Mouse (Mus musculus): ENCODE measurements around the gene Map3k11. TPM values are rescaled to one million over a fixed set of nuclear protein-coding genes. Genes with fewer than 3 reads are reported as not detected.
A peak's percentile ranks its signal among the peaks of the same experiment; 100 is the strongest.

Map3k11 gene
- polyA plus RNA-seq, 2 experiments: 20.7 to 30.1 TPM

DNA sequence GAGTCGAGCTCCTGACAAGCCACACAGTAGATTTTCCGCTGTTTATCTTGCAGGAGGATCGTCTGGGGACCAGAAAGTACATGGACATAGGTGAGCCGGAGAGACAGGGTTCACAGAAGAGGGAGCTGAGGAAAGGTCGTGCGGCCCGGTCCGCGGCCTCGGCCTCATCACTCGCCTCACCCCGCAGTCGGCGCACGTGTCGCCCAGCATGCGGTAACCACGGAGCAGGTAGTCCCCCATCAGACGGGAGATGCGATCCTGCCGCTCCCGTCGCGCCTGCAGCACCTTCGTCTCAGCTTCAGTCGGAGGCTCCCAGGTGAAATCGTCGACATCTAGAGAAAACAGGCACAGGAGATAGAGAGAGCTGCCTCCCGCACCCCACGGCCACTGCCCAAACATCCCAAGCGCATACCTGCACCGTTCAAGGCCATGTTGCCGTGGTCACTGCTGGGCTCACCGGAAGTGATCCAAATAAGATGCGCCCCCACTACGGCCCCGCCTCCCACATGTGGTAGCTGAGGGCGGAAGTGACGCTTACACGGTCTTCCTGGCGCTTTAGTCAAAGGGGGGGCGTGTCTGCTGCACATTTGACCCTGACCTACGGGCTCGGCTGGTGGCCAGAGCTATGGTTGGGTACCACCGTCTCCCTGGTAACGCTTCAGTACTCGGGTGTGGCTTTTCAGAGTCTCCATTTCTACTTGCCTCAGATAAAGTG, 42.9 kb downstream of the Map3k11 start:
- peak overlapping the region; percentile 80 for H3K4me3 ChIP-seq (replicated peaks; ENCODE audit: low read length)
- peak overlapping the region; percentile 70 for H3K9ac ChIP-seq (ENCODE audit: low read depth, low read length, severe bottlenecking)
- H3K36me3 ChIP-seq (ENCODE audit: control insufficient read depth, insufficient read depth, low read length): peaks cover 8% of the 10 kb centered on the region
- H3K4me1 ChIP-seq (ENCODE audit: control insufficient read depth, insufficient read depth, low read length): peaks cover 30% of the 10 kb centered on the region
- no peaks in the 10 kb centered on the region for H3K9me3 ChIP-seq (ENCODE audit: control insufficient read depth, low read length)
- peak; percentile 97 for DNase-seq (ENCODE audit: low spot score)
- 3% methylated on average over 47 of the region's 47 CpGs for WGBS
- no peak for TF ChIP-seq POLR2A (IDR thresholded peaks at IDR 0.05; ENCODE audit: borderline replicate concordance, extremely low read depth, insufficient read depth, insufficient read length)
- peak; percentile 85 for ATAC-seq (ENCODE audit: low FRiP score, low read depth)
- H3K4me2 ChIP-seq (replicated peaks; ENCODE audit: low read depth, low read length, severe bottlenecking): peak overlapping the region; percentile 93
- H3K27me3 ChIP-seq (ENCODE audit: control insufficient read depth, insufficient read depth, low read length): no peaks in the 10 kb centered on the region
- H3K27ac ChIP-seq (replicated peaks; ENCODE audit: low read depth, low read length): 0 out of 2 replicates have a peak overlapping the region, but pooled peaks have one; percentile 19

DNA sequence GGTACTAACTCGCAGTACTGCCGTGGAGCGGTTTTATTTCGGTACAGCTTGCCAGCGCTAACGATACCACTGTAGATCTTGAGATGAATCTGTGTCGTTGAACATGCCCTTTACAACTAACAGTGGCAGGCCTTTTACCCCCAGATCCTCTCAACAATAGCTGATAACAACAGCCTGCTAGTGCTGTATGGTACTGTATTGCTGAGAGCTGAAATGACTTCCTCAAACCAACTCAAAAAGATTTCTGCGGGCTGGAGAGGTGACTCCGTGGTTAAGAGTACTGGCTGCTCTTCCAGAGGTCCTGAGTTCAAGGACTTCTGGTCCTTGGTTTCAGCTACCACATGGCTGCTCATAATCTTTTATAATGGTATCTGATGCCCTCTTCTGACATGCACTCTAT, 45.8 kb downstream of the Map3k11 start:
- no peak for TF ChIP-seq POLR2A (IDR thresholded peaks at IDR 0.05; ENCODE audit: borderline replicate concordance, extremely low read depth, insufficient read depth, insufficient read length)
- no peak overlapping the region for H3K4me2 ChIP-seq (replicated peaks; ENCODE audit: low read depth, low read length, severe bottlenecking)
- 77% methylated on average over 9 of the region's 9 CpGs for WGBS
- H3K27ac ChIP-seq (replicated peaks; ENCODE audit: low read depth, low read length): no peak overlapping the region
- H3K9me3 ChIP-seq (ENCODE audit: control insufficient read depth, low read length): no peaks in the 10 kb centered on the region
- DNase-seq (ENCODE audit: low spot score) (no peak), ATAC-seq (ENCODE audit: low FRiP score, low read depth) (no peak)
- H3K4me3 ChIP-seq (replicated peaks; ENCODE audit: low read length): no peak overlapping the region
- no peaks in the 10 kb centered on the region for H3K27me3 ChIP-seq (ENCODE audit: control insufficient read depth, insufficient read depth, low read length)
- peaks cover 8% of the 10 kb centered on the region for H3K36me3 ChIP-seq (ENCODE audit: control insufficient read depth, insufficient read depth, low read length)
- H3K4me1 ChIP-seq (ENCODE audit: control insufficient read depth, insufficient read depth, low read length): peaks cover 12% of the 10 kb centered on the region
- H3K9ac ChIP-seq (ENCODE audit: low read depth, low read length, severe bottlenecking): no peak overlapping the region

DNA sequence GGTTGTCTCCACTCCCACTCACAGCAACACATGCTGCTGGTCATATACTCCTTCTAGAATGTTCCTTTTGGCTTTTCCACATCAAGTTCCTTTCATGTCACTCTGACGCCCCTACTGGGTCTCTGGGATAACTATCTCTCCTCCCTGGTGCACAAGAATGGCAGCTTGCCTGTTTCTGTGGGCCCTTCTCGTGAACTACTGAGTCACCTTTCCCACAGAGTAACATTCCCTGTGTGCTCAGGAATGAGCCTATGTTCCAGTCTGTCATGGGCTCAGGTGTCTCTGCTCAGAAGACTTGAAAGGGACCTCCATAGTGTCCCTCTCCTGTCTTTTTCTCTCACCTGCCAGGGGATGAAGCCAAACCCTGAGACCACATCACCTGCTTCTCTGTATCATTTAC, 50.9 kb downstream of the Map3k11 start:
- no peak for ATAC-seq (ENCODE audit: low FRiP score, low read depth)
- TF ChIP-seq POLR2A (IDR thresholded peaks at IDR 0.05; ENCODE audit: borderline replicate concordance, extremely low read depth, insufficient read depth, insufficient read length): no peak

DNA sequence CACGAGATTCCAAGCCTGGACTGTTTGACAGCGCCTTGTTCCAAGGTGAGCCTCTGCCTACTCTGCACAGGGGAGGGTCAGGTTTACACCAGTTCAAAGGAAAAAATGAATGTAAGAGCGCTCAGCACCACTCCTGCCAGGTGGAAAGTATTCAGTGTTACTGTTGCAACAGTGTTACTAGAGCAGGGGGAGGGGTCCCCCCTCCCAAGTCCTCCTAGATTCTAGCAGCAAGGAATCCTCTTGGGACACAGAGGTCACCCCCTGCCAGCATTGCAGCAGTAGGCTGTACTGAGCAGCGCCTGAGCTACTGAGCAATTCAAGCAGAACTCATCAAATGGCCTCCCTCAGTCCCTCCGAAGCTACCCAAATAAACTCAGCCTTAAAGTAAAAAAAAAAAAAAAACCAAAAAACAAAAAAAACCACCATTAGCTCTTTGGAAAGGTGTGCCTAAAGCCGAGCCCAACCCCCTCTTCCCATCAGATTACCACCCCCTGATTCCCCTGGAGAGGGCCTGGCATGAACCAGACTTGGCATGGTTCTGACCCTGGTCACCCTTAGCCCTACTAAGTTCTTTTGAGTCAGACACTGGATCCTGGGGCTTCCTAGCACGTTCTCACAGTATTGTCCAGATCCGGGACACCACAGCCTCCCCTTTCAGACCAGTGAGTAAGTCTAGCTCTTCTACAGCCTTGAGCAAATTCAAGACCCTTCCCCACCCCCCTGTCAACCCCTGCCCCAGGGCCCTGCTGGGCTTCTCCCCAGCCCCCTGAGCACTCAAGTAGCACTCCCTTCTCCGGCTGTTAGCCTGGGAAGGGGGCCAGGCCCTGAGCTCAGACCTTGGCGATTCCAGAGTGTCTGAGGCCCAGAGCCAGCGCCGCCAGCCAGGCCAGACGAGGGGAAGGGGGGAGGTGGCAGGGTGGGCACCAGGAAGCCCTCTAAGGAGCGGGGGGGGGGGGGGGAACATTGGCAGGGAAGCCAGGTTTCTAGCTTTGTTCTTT, 52.1 kb downstream of the Map3k11 start, which contains the start of gene Ltbp3:
TSS of gene Ltbp3 (plus strand) at position 585 of the 998 bp plus-strand sequence.
- H3K27ac ChIP-seq (replicated peaks; ENCODE audit: low read depth, low read length): peak within 1 kb of the TSS; percentile 96
- peak within 1 kb of the TSS; percentile 89 for H3K4me3 ChIP-seq (replicated peaks; ENCODE audit: low read length)
- H3K4me1 ChIP-seq (ENCODE audit: control insufficient read depth, insufficient read depth, low read length): peaks cover 44% of the 10 kb centered on the region
- peak within 1 kb of the TSS; percentile 90 for H3K9ac ChIP-seq (ENCODE audit: low read depth, low read length, severe bottlenecking)
- H3K9me3 ChIP-seq (ENCODE audit: control insufficient read depth, low read length): no peaks in the 10 kb centered on the region
- no peak for TF ChIP-seq POLR2A (IDR thresholded peaks at IDR 0.05; ENCODE audit: borderline replicate concordance, extremely low read depth, insufficient read depth, insufficient read length)
- H3K4me2 ChIP-seq (replicated peaks; ENCODE audit: low read depth, low read length, severe bottlenecking): peak within 1 kb of the TSS; percentile 78
- ATAC-seq (ENCODE audit: low FRiP score, low read depth) (peak; percentile 69), DNase-seq (ENCODE audit: low spot score) (peak; percentile 79)
- peaks cover 5% of the 10 kb centered on the region; the same call in 1 of the 2 replicates for H3K27me3 ChIP-seq (ENCODE audit: control insufficient read depth, insufficient read depth, low read length)
- no peaks in the 10 kb centered on the region; the same call in 1 of the 2 replicates for H3K36me3 ChIP-seq (ENCODE audit: control insufficient read depth, insufficient read depth, low read length)
- WGBS: 25% methylated on average over 10 of the region's 14 CpGs

More for the DNA sequence above, 50.9 kb downstream of the Map3k11 start:
- H3K36me3 ChIP-seq (ENCODE audit: control insufficient read depth, insufficient read depth, low read length): no peaks in the 10 kb centered on the region; the same call in 1 of the 2 replicates
- WGBS: 51% methylated on average over 2 of the region's 2 CpGs
- H3K4me2 ChIP-seq (replicated peaks; ENCODE audit: low read depth, low read length, severe bottlenecking): no peak overlapping the region
- peaks cover 34% of the 10 kb centered on the region for H3K4me1 ChIP-seq (ENCODE audit: control insufficient read depth, insufficient read depth, low read length)
- no peaks in the 10 kb centered on the region for H3K9me3 ChIP-seq (ENCODE audit: control insufficient read depth, low read length)
- H3K9ac ChIP-seq (ENCODE audit: low read depth, low read length, severe bottlenecking): no peak overlapping the region
- no peak overlapping the region for H3K27ac ChIP-seq (replicated peaks; ENCODE audit: low read depth, low read length)
- no peak overlapping the region for H3K4me3 ChIP-seq (replicated peaks; ENCODE audit: low read length)
- no peak for DNase-seq (ENCODE audit: low spot score)
- no peaks in the 10 kb centered on the region for H3K27me3 ChIP-seq (ENCODE audit: control insufficient read depth, insufficient read depth, low read length)

Data from limb, embryonic 14.5 days (tissue).